Comparison of ENCODE assay signal across 1 mouse cellular context in the genomic region with DNA sequence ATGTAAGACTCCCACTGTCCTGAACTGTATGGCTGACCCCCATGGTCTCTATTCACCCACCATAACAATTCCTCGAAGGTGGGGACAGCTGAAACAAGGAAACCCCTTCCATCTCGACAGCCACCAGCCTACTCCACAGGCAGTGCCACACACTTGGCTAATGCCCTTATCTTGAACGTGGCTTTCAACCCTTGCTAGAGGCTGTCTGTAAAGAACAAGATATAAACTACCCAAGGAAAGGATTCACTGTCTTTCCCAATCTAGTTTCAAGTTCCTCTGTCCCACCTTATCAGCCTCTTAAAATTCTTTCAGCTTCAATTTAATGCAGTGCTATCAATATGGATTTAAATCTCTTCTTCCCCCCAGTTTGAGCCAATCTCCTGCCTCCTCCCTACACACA.
A peak's percentile ranks its signal among the peaks of the same experiment; 100 is the strongest.
TF ChIP-seq lines count a peak whose summit lies in the region.

No protein-coding gene starts in this region.

TF ChIP-seq in MEL, 35 proteins besides CTCF, POLR2A, EP300 and RAD21 (continued from another document):
- TF ChIP-seq MAX (IDR thresholded peaks at IDR 0.05; ENCODE audit: low read length) (no peak), ZC3H11A (IDR thresholded peaks at IDR 0.05; ENCODE audit: low read depth, low read length) (no peak), ZMIZ1 (IDR thresholded peaks at IDR 0.05; ENCODE audit: low read depth, low read length) (no peak), RCOR1 (IDR thresholded peaks at IDR 0.05; ENCODE audit: low read depth, low read length) (peak; percentile 94), TAL1 (IDR thresholded peaks at IDR 0.05; ENCODE audit: low read length) (peak; percentile 53), BHLHE40 (IDR thresholded peaks at IDR 0.05; ENCODE audit: borderline replicate concordance, low read depth, low read length) (no peak), MYB (IDR thresholded peaks at IDR 0.05; ENCODE audit: low read depth, low read length) (no peak), MYC (IDR thresholded peaks at IDR 0.05; ENCODE audit: low read depth, low read length) (no peak; the same call in 1 of the 2 replicates), MAZ (IDR thresholded peaks at IDR 0.05; ENCODE audit: low read depth, low read length) (no peak), ELF1 (IDR thresholded peaks at IDR 0.05; ENCODE audit: low read depth, low read length) (no peak), ZKSCAN1 (IDR thresholded peaks at IDR 0.05; ENCODE audit: low read depth, low read length) (no peak)
